Mouse (Mus musculus) thymus, adult 2 months (tissue): Measurements from ENCODE around the gene Lhfpl2.

Experiments used
- CTCF ChIP-seq: fragments of 200-500 bp; IDR thresholded peaks from 2 replicates; pipeline ENCODE4 v1.5.1; 2012; ENCODE audit warnings: mild to moderate bottlenecking, control low read depth, low read length, moderate library complexity, borderline replicate concordance; ENCODE audit not compliant: control insufficient read depth, poor library complexity, insufficient read depth; ENCODE audit errors: extremely low read depth
- POLR2A ChIP-seq: fragments of 200-500 bp; IDR thresholded peaks from 2 replicates; pipeline ENCODE4 v1.6.1; 2012; ENCODE audit warnings: mild to moderate bottlenecking, low read length, control low read depth, moderate library complexity; ENCODE audit not compliant: control insufficient read depth, poor library complexity, insufficient read depth; ENCODE audit errors: extremely low read depth

GRCm38 (mm10) chr13:94117522-94117921 lies 59.9 kb downstream of the Lhfpl2 start:
- TF ChIP-seq CTCF, result no peak
- no peak for TF ChIP-seq POLR2A
